9 mouse cellular contexts compared by ENCODE assay signal in genomic region chr12:83072181-83072887, GRCm38 (mm10).
A peak's percentile ranks its signal among the peaks of the same experiment; 100 is the strongest.
DNase-seq lines count a peak whose midpoint lies in the region; TF ChIP-seq lines count a peak whose summit lies in the region.
"Had no signal": no experiment of that assay in that cellular context is flagged by ENCODE, and none has a peak within 500 bp of the region (broad histone marks: within the 10 kb centered on the region; RNA-seq: fewer than 3 reads in every experiment).

No protein-coding gene starts in this region.

- H3K27ac ChIP-seq in layer of hippocampus, adult 2 months: no peak overlapping the region
- peak overlapping the region; percentile 62; the same call in 1 of the 2 replicates for H3K27ac ChIP-seq in limb, embryonic 10.5 days
- H3K27ac ChIP-seq: limb, embryonic 15.5 days had no signal

- H3K9me3 ChIP-seq in erythroblast, embryonic 14.5 days (ENCODE audit: control insufficient read depth, low read length): no peaks in the 10 kb centered on the region
- H3K9me3 ChIP-seq in limb, embryonic 10.5 days (replicated peaks): no peaks in the 10 kb centered on the region
- H3K9me3 ChIP-seq: limb, embryonic 15.5 days had no signal

- H3K36me3 ChIP-seq in erythroblast, embryonic 14.5 days (ENCODE audit: control insufficient read depth): no peaks in the 10 kb centered on the region; the same call in 1 of the 2 replicates
- no peaks in the 10 kb centered on the region for H3K36me3 ChIP-seq in limb, embryonic 10.5 days
- H3K36me3 ChIP-seq: limb, embryonic 15.5 days had no signal

- 31% methylated on average over 3 of the region's 3 CpGs for WGBS in limb, embryonic 10.5 days

- H3K27me3 ChIP-seq in erythroblast, embryonic 14.5 days (ENCODE audit: control insufficient read depth): peaks cover 2% of the 10 kb centered on the region; the same call in 1 of the 2 replicates
- H3K27me3 ChIP-seq in limb, embryonic 10.5 days (ENCODE audit: low read depth, poor library complexity, severe bottlenecking): no peaks in the 10 kb centered on the region
- H3K27me3 ChIP-seq: limb, embryonic 15.5 days had no signal

- H3K4me3 ChIP-seq in layer of hippocampus, adult 2 months: no peak overlapping the region
- peak overlapping the region; percentile 54 for H3K4me3 ChIP-seq in erythroblast, embryonic 14.5 days (replicated peaks)
- no peak overlapping the region for H3K4me3 ChIP-seq in limb, embryonic 10.5 days
- H3K4me3 ChIP-seq: limb, embryonic 15.5 days had no signal

- peaks cover 66% of the 10 kb centered on the region for H3K4me1 ChIP-seq in erythroblast, embryonic 14.5 days (ENCODE audit: control insufficient read depth)
- H3K4me1 ChIP-seq in limb, embryonic 10.5 days: peaks cover 26% of the 10 kb centered on the region

- peak in 1 of 2 experiments; percentile 32 for DNase-seq in layer of hippocampus, adult 2 months (ENCODE audit: low spot score in 2 of 2)
- no peak for DNase-seq in layer of hippocampus, adult 8-10 months (ENCODE audit: low spot score in 2 of 2)
- DNase-seq in c-Kit-positive CD71-negative TER-119-negative erythroid progenitor cells, embryonic 14.5 days (ENCODE audit: low read depth): peak; percentile 12
- DNase-seq in limb, embryonic 10.5 days (ENCODE audit: low spot score): no peak
- peak; percentile 53 to 73 for DNase-seq in spleen, postnatal 4 days (ENCODE audit: low spot score in 2 of 2)
- no peak for DNase-seq in urinary bladder, adult 2 months (ENCODE audit: low spot score)
- DNase-seq in layer of hippocampus, postnatal 36 days: no peak

- peak; percentile 77 for TF ChIP-seq CTCF in layer of hippocampus, adult 2 months (conservative IDR thresholded peaks at IDR 0.05)

Comparison
In these comparisons a context has a peak if more than half of its experiments do, and no peak if none do; other contexts are left out.
1. DNase-seq: peak in c-Kit-positive CD71-negative TER-119-negative erythroid progenitor cells, embryonic 14.5 days (single experiment) and spleen, postnatal 4 days (2 of 2); none in layer of hippocampus, adult 8-10 months (0 of 2), limb, embryonic 10.5 days (single experiment), urinary bladder, adult 2 months (single experiment) and layer of hippocampus, postnatal 36 days (0 of 2).